Mouse (Mus musculus): Measurements from ENCODE around the gene Emc9. TPM values are rescaled to one million over a fixed set of nuclear protein-coding genes. Genes with fewer than 3 reads are reported as not detected.
A peak's percentile ranks its signal among the peaks of the same experiment; 100 is the strongest.

Gene Emc9
- polyA plus RNA-seq, 1 experiment = 23.0 TPM

DNA sequence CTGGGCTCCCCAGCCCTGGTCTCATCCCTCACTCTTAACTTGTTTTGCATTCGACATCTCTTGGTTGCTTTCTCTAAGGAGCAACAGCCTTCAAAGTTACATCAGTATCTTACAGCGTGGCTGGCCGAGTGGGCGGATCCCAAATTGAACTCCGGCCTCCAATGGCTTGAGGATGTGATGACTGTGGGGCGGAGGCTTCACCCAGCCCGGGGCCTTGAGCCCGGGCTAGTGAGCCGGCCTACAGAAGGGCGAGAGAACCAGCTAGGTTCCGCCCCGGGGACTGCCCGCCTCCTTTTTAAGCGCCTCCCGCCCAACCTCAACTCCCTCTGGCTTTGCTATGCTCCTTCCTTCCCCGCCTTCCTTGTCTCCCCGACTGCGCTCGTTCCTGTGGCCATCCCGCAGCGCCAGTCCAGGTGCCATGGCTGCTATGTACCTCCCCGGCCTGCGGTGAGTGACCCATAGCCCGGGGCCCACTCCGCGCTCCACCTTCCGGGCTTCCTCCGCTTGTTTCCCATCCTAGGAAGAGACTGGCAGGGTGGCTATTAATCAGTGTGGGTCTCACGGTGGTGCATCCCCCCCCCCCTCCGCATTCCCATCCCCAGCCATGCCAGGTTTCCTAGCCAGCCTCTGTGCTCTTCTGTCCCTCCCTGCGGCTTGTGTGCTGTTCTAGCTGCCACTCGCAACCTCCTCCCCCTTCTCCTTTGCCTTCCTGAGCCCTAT is 44.9 kb downstream of the Emc9 start, which contains the start of gene Pck2:
TSS of gene Pck2 (plus strand) at position 200 of the 720 bp plus-strand sequence.
- peak within 1 kb of the TSS; percentile 88 for H3K4me3 ChIP-seq (ENCODE audit: low read depth, low read length)
- no peaks in the 10 kb centered on the region for H3K27me3 ChIP-seq (ENCODE audit: control insufficient read depth, insufficient read depth, low read length)
- peaks cover 5% of the 10 kb centered on the region; the same call in 1 of the 2 replicates for H3K36me3 ChIP-seq (ENCODE audit: control insufficient read depth, insufficient read depth, low read length)
- under 1% methylated on average over 32 of the region's 32 CpGs for WGBS
- peak within 1 kb of the TSS; percentile 82 for H3K27ac ChIP-seq (ENCODE audit: insufficient read depth, low read depth, low read length)
- H3K4me1 ChIP-seq (ENCODE audit: control insufficient read depth, insufficient read depth, insufficient read length, low read length) = peaks cover 4% of the 10 kb centered on the region; the same call in 1 of the 2 replicates
- TF ChIP-seq CTCF (IDR thresholded peaks at IDR 0.05; ENCODE audit: extremely low read depth, insufficient read length, insufficient replicate concordance, low read depth, low read length) = no peak
- peak; percentile 59; the same call in 1 of the 2 replicates for TF ChIP-seq POLR2A (IDR thresholded peaks at IDR 0.05; ENCODE audit: low read depth, low read length)

- Histone ChIP-seq H3K4me1 (ENCODE audit: control insufficient read depth, insufficient read depth, insufficient read length, low read length) (peaks cover 4% of the 10 kb centered on the region; the same call in 1 of the 2 replicates), H3K36me3 (ENCODE audit: control insufficient read depth, insufficient read depth, low read length) (no peaks in the 10 kb centered on the region), H3K27ac (ENCODE audit: insufficient read depth, low read depth, low read length) (no peak overlapping the region), H3K27me3 (ENCODE audit: control insufficient read depth, insufficient read depth, low read length) (no peaks in the 10 kb centered on the region), H3K4me3 (ENCODE audit: low read depth, low read length) (no peak overlapping the region)
- WGBS = 52% methylated on average over 6 of the region's 6 CpGs
- TF ChIP-seq POLR2A (IDR thresholded peaks at IDR 0.05; ENCODE audit: low read depth, low read length) (no peak), CTCF (IDR thresholded peaks at IDR 0.05; ENCODE audit: extremely low read depth, insufficient read length, insufficient replicate concordance, low read depth, low read length) (peak; percentile 76; the same call in 1 of the 2 replicates)
Measured at GRCm38 (mm10) chr14:55536116-55536745, 48.9 kb downstream of the Emc9 start.

Other genes with a start within 250 kb of the Emc9 start
- 44.8 and 62.5 TPM in 2 replicates for gene Dhrs4, start 106.5 kb downstream of the Emc9 start, polyA plus RNA-seq (2012; rRNA removed)
- gene Carmil3, start 94.7 kb downstream of the Emc9 start, polyA plus RNA-seq (2012; rRNA removed) = 2.0 and 2.1 TPM in 2 replicates
- not detected in 2 replicates for gene Cpne6, start 74.9 kb downstream of the Emc9 start, polyA plus RNA-seq (2012; rRNA removed)
- not detected in 2 replicates for gene Nrl, start 60.3 kb downstream of the Emc9 start, polyA plus RNA-seq (2012; rRNA removed)
- 19.3 and 21.0 TPM in 2 replicates for gene Pck2, start 45.0 kb downstream of the Emc9 start, polyA plus RNA-seq (2012; rRNA removed)
- gene Dcaf11, start 25.3 kb downstream of the Emc9 start, polyA plus RNA-seq (2012; rRNA removed) = 70.2 and 143 TPM in 2 replicates
- gene A730061H03Rik, start 24.9 kb downstream of the Emc9 start, polyA plus RNA-seq (2012; rRNA removed) = 0.32 TPM in 1 of 2 replicates, not detected in the other
- gene Fitm1, start 9.7 kb downstream of the Emc9 start, polyA plus RNA-seq (2012; rRNA removed) = 0.46 TPM in 1 of 2 replicates, not detected in the other
- gene Psme1, start 7.2 kb downstream of the Emc9 start, polyA plus RNA-seq (2012; rRNA removed) = 71.4 and 167 TPM in 2 replicates
- gene Psme2, start 5.8 kb upstream of the Emc9 start, polyA plus RNA-seq (2012; rRNA removed) = 85.3 and 142 TPM in 2 replicates
- gene Rnf31, start 6.4 kb upstream of the Emc9 start, polyA plus RNA-seq (2012; rRNA removed) = 28.8 and 65.8 TPM in 2 replicates
- gene Irf9, start 18.3 kb upstream of the Emc9 start, polyA plus RNA-seq (2012; rRNA removed) = 29.3 and 77.6 TPM in 2 replicates
- gene Rec8, start 32.7 kb upstream of the Emc9 start, polyA plus RNA-seq (2012; rRNA removed) = 8.7 and 19.2 TPM in 2 replicates
- 35.4 and 37.2 TPM in 2 replicates for gene Ipo4, start 50.7 kb upstream of the Emc9 start, polyA plus RNA-seq (2012; rRNA removed)
- gene Gm49378, start 52.6 kb upstream of the Emc9 start, polyA plus RNA-seq (2012; rRNA removed) = 8.6 and 9.3 TPM in 2 replicates
- 58.8 and 104 TPM in 2 replicates for gene Tm9sf1, start 58.5 kb upstream of the Emc9 start, polyA plus RNA-seq (2012; rRNA removed)
- gene Tssk4, start 64.9 kb upstream of the Emc9 start, polyA plus RNA-seq (2012; rRNA removed) = 0.56 and 1.1 TPM in 2 replicates
- 17.2 and 23.9 TPM in 2 replicates for gene Mdp1, start 75.2 kb upstream of the Emc9 start, polyA plus RNA-seq (2012; rRNA removed)
- 5.2 and 9.6 TPM in 2 replicates for gene Gmpr2, start 86.6 kb upstream of the Emc9 start, polyA plus RNA-seq (2012; rRNA removed)
- gene Nedd8, start 86.8 kb upstream of the Emc9 start, polyA plus RNA-seq (2012; rRNA removed) = 135 and 228 TPM in 2 replicates
- 8.1 and 11.1 TPM in 2 replicates for gene Tinf2, start 96.5 kb upstream of the Emc9 start, polyA plus RNA-seq (2012; rRNA removed)
- gene Tgm1, start 128.6 kb upstream of the Emc9 start, polyA plus RNA-seq (2012; rRNA removed) = 0.62 and 0.89 TPM in 2 replicates
- gene Rabggta, start 137.0 kb upstream of the Emc9 start, polyA plus RNA-seq (2012; rRNA removed) = 28.1 and 43.5 TPM in 2 replicates
- 217 and 223 TPM in 2 replicates for gene Dhrs1, start 160.4 kb upstream of the Emc9 start, polyA plus RNA-seq (2012; rRNA removed)
- 5.9 and 8.0 TPM in 2 replicates for gene Nop9, start 160.4 kb upstream of the Emc9 start, polyA plus RNA-seq (2012; rRNA removed)
- 309 and 797 TPM in 2 replicates for gene Cideb, start 173.2 kb upstream of the Emc9 start, polyA plus RNA-seq (2012; rRNA removed)
- 65.3 and 90.6 TPM in 2 replicates for gene Ltb4r2, start 176.1 kb upstream of the Emc9 start, polyA plus RNA-seq (2012; rRNA removed)
- 25.3 and 26.4 TPM in 2 replicates for gene Ltb4r1, start 180.7 kb upstream of the Emc9 start, polyA plus RNA-seq (2012; rRNA removed)
- 3.3 and 6.1 TPM in 2 replicates for gene Adcy4, start 198.8 kb upstream of the Emc9 start, polyA plus RNA-seq (2012; rRNA removed)
- 24.7 and 42.1 TPM in 2 replicates for gene Ripk3, start 203.6 kb upstream of the Emc9 start, polyA plus RNA-seq (2012; rRNA removed)
- gene Nfatc4, start 237.8 kb upstream of the Emc9 start, polyA plus RNA-seq (2012; rRNA removed) = 5.8 and 7.6 TPM in 2 replicates